Mouse (Mus musculus) thymus, postnatal 36 days (tissue): ENCODE results near the gene Pde6d.
"Not testable (repeated sequence)": the region's sequence is repeated elsewhere in the genome, so short reads cannot be mapped to it uniquely, and the experiment has no call there.

Experiments
- DNase-seq, 2 experiments: peaks; one replicate each; pipeline ENCODE4 v3.0.0; 2022; ENCODE audit warnings: mixed read lengths in 2 of 2

The Pde6d gene

DNA sequence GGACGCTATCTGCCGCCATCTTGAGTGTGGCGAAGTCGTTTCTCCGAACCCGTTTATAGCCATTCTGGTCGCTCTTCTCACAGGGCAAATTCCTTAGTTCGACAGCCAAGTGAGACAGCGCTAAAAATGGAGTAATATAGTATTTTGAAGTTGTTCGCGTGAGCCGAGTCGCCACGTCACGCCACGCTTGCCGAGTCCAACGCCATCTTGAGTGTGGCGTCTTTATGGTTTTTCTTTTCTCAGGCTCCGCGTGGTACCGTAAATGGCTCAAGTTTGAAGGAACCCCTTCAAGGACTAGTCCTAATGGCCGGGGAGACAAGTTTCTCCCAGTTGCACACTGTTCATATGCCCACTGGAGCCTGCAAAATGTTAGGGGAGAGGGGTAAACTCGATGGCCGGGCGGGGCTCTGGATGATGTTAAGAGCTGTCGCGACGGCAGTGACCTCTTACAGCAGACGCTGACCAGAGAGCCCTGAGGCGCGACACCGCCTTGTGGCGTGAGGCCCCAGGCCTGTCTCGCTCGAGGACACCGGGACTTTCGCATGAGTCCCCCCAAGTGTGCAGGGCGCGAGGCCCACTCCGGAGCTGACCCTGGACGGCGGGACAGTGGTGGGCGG lies 56.8 kb downstream of the Pde6d start:
- peak in 1 of 2 experiments; percentile 80 for DNase-seq

DNA sequence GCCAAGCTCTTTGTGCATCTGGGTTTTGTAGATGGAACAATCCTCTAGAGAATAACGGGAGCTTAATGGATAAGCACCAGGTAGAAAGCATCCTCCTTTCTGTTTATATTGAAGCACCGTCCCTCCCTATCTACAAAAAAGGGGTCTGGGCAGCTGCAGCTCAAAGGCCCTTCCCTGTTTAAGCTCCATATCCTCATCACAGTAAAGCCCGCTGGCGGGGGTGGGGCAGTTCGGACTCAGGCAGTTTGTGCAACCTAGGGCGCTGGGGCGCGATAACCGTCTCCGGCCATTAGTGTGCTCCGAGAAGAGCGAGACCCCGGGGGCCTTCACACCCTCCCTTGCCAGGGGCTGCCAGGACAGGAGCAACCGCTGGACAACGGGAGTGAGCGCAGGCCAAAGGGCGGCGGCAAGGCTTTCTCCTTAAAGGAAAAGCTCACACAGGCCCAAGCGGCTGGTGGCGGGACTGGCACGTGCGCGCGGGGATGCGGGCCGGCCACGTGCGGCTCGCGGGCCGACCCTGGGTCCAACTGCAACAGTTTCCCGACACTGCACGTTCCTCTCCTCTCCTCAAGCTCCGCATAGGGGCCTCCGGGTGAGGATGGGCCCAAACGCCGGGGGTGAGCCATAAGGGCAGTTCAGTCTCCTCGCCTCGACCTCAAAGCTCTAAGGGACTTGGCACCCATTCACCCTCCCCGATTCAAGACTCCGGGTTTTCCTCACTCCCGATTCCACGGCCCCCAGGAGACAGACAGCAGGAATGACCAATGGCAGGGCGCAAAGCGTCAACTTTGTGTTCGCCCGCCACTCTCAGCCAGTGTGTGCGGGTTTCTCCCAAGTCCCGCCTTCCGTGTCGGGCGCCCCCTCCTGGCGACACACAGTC lies 57.6 kb downstream of the Pde6d start:
- DNase-seq = peak; percentile 99

- no peak for DNase-seq
Measured at GRCm38 (mm10) chr1:86523776-86524618, 58.4 kb downstream of the Pde6d start.

GRCm38 (mm10) chr1:86522286-86522871 lies 60.0 kb downstream of the Pde6d start:
- peak in 1 of 2 experiments; percentile 43 for DNase-seq

DNA sequence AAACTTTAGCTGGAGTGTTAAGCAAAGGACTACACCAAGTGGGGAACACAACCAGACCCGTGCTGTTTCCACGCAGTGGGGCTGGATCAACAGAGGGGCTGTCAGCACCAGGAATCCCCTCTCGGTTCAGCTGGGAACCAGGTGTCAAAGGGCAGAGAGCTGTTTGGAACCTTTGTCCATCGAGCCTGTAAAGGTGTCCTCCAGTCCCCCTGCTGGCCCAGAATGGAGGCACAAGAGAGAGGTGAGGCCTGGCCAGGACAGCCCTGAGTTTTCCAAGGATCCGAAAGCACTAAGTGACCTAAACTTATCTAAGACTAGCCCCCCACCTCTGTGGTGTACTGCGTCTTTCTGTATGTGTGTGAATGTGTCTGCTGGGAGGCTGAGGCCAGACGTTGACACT lies 62.1 kb downstream of the Pde6d start:
- DNase-seq = peak; percentile 38 to 39

DNA sequence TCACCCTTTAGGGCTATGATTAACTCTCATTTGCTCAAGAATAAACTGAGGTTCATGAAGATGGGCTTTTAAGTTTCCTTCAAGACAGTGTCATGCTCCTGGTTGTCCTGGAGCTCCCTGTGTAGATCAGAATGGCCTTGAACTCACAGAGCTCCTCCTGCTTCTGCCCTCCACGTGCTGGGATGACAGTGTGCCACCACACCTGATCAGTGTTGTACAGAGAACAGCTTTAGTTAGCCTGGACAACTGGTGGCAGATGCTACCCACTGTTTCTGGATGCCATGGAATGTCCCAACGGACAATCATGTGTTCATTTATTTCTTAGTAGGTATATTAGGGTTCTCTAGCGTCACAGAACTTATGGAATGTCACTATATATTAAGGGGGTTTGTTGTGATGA lies 65.4 kb downstream of the Pde6d start:
- no peak for DNase-seq

DNA sequence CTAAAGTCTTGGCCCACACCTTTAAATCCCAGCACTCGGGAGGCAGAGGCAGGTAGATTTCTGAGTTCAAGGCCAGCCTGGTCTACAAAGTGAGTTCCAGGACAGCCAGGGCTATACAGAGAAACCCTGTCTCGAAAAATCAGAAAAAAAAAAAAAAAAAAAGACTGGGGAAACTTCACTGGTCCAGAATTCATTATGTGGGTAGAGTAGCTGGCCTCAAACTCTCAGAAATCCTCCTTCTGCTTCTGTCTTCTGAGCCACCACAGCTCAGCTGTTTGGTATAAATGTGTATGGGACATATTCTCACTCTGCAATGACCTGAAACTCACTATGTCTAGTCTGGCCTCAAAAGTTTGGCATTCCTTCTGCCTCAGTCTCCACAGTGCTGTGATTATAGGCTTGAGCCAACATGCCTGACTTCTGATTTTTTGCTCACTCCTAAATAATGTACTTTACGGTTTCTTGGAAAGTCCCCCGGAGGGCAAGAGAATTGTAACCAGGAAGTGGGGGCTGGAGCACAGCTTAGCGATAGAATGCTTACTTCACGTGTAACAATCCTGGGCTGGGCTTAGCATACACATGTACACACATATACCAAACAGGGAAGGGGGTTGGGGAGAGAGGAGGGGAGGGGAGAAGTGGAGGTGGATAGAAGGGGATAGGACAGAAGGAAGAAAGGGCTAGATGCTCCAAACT lies 66.6 kb downstream of the Pde6d start:
- DNase-seq = no peak

DNA sequence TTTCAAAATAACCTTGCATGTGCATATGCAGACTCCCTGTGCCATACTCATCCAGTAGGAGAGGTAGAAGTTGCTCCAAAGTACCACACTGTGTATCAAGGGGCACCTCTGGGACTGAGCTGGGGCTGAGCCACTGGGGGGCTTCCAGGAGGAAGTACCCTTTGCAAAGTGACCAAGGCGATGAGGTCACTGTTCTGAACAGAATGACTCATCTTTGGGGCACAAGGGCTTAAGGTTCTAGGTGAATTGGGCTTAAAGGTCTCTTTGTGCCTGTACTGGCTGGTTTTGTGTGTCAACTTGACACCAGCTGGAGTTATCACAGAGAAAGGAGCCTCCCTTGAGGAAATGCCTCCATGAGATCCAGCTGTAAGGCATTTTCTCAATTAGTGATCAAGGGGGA lies 69.4 kb downstream of the Pde6d start:
- not testable (repeated sequence) for DNase-seq

DNA sequence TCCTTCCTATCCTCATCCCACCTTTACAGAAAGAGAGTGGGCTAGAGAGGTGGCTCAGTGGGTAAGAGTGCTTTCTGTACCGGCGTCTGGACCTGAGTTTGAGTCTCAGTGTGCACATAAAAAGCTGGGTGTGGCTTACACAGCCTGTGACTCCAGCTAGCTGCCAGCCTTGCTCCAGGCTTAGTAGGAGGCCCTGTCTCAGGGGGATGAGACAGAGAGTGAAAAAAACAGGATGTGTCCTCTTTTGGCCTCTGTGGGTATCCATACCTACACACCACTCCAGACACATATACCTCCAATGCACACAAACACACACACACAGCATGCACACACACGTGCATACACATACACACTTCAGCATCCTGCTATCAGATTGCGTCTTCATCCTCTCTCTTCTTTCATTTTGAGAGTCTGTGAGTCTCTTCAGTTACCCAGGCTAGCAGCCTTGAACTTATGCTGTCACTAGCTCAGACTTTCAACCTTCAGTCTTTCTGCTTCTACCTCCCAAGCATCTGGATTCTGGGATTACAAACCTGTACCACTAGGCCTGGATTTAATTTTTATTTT lies 70.2 kb downstream of the Pde6d start:
- no peak for DNase-seq

- no peak for DNase-seq
Measured at GRCm38 (mm10) chr1:86510676-86511441, 71.6 kb downstream of the Pde6d start.

DNA sequence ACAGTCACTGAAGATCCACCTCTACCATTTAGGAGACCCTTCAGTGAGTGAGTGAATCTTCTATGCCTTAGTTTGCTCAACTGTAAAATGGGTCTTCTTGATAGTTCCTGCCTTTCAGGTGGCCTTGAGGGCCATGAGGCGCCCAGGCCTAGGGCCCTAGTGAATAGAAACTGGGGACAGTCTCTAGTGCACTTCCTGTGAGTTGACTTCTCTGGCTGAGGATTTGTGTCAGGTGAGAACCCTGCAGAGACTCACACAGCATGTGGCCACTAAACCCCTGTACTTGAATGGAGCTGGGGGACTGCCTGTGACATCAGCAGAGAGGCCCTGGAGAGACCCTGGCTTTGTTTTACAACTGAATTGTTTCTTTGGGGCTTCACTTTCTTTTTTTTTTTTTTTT lies 72.2 kb downstream of the Pde6d start:
- no peak for DNase-seq

GRCm38 (mm10) chr1:86509410-86509809 lies 73.0 kb downstream of the Pde6d start:
- DNase-seq = peak; percentile 99

GRCm38 (mm10) chr1:86507866-86508265 lies 74.6 kb downstream of the Pde6d start:
- DNase-seq = no peak

- no peak for DNase-seq
Measured at GRCm38 (mm10) chr1:86506420-86506819, 76.0 kb downstream of the Pde6d start.

GRCm38 (mm10) chr1:86505461-86505860 lies 77.0 kb downstream of the Pde6d start:
- DNase-seq = peak in 1 of 2 experiments; percentile 25

- peak in 1 of 2 experiments; percentile 35 for DNase-seq
Measured at GRCm38 (mm10) chr1:86504697-86505421, 77.6 kb downstream of the Pde6d start.

GRCm38 (mm10) chr1:86503906-86504696 lies 78.3 kb downstream of the Pde6d start:
- DNase-seq = peak; percentile 86 to 91

- peak; percentile 67 to 82 for DNase-seq
Measured at GRCm38 (mm10) chr1:86503165-86503747, 79.2 kb downstream of the Pde6d start.
